Mouse (Mus musculus) hindbrain, postnatal 0 days (tissue): ENCODE measurements around the gene Tspan6. TPM values are rescaled to one million over a fixed set of nuclear protein-coding genes. Genes with fewer than 3 reads are reported as not detected.

Source experiments
- ATAC-seq: fragments of 200-750 bp; cut with Nextera tagmentation; 2 replicates; pipeline ENCODE4 v1.8.0; 2017; ENCODE audit warnings: mild to moderate bottlenecking, moderate TSS enrichment, moderate library complexity
- DNase-seq: peaks from one replicate; pipeline ENCODE4 v3.0.0-alpha.2; 2015; ENCODE audit warnings: low spot score
- H3K27ac ChIP-seq: fragments of 300-500 bp; sonication (generic); 2 replicates; pipeline ENCODE4 v1.5.1; 2014; ENCODE audit warnings: mild to moderate bottlenecking
- H3K27me3 ChIP-seq: fragments of 300-500 bp; sonication (generic); 2 replicates; pipeline ENCODE4 v1.6.1; 2014; ENCODE audit warnings: low read length, mixed read lengths; ENCODE audit not compliant: insufficient read depth
- H3K36me3 ChIP-seq: fragments of 300-500 bp; sonication (generic); 2 replicates; pipeline ENCODE4 v1.6.1; 2014; ENCODE audit warnings: low read length, mixed read lengths; ENCODE audit not compliant: insufficient read depth
- H3K4me1 ChIP-seq: fragments of 300-500 bp; sonication (generic); 2 replicates; pipeline ENCODE4 v1.6.1; 2014; ENCODE audit warnings: antibody characterized with exemption, low read length, mixed read lengths; ENCODE audit not compliant: insufficient read depth
- H3K4me2 ChIP-seq: fragments of 300-500 bp; sonication (generic); 2 replicates; pipeline ENCODE4 v1.6.1; 2014; ENCODE audit warnings: low read depth, mild to moderate bottlenecking, low read length, moderate library complexity, mixed read lengths
- H3K4me3 ChIP-seq: fragments of 300-500 bp; sonication (generic); 2 replicates; pipeline ENCODE4 v1.5.1; 2014; ENCODE audit warnings: low read length
- H3K9ac ChIP-seq: fragments of 300-500 bp; sonication (generic); replicated peaks from 2 replicates; pipeline ENCODE4 v1.6.1; 2014; ENCODE audit warnings: mild to moderate bottlenecking, low read length, moderate library complexity, mixed read lengths
- H3K9me3 ChIP-seq: fragments of 300-500 bp; sonication (generic); 2 replicates; pipeline ENCODE4 v1.6.1; 2016; ENCODE audit warnings: low read length, mixed read lengths
- CTCF ChIP-seq: IDR thresholded peaks from 2 replicates; pipeline ENCODE4 v1.5.1; 2016; ENCODE audit warnings: antibody characterized with exemption, control low read depth, low read depth
- WGBS: fragments of 180-500 bp; shearing (Covaris S2); extraction: QIAGEN DNeasy Blood & Tissue Kit; methylation state at CpG from one replicate; pipeline ENCODE4 v1.1.7; 2014; 5-methylcytosine and 5-hydroxymethylcytosine counted together
- polyA plus RNA-seq: library from polyadenylated mRNA; unstranded; fragments of >200 nt; fragmentation: Nextera tagmentation; extraction: Ambion mirVana; gene quantifications from 2 replicates; pipeline ENCODE4 v1.2.1, GENCODE M21; 2015
- total RNA-seq: library from RNA; depleted of rRNA; stranded (reverse); fragments of >200 nt; gene quantifications from 2 replicates; pipeline ENCODE4 v1.2.3, GENCODE M21; 2014; rRNA removed

Tspan6 gene
- total and polyA plus RNA-seq, 2 experiments from 2014 or later, result 149 to 262 TPM

DNA sequence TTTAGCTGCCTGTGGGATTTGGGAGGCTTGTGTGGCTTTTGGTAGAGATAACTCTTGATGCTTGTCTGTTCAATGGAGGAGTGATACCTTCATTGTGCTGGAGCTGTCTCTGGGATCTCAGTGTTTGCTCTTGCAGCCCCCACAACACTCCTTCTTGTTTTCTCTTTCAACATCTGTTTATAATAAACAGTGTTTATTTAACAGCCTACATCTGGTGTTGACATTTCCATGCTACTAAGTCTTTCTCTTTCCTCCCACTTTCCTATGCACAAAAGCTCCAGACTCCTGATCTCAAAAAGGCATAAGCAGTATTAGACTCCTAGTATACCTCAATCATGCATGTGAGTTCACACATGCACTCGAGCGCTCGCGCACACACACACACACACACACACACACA lies 44.6 kb downstream of the Tspan6 start:
- Histone ChIP-seq H3K4me1 (no peaks in the 10 kb centered on the region), H3K27ac (no peak overlapping the region), H3K4me3 (no peak overlapping the region), H3K9me3 (no peaks in the 10 kb centered on the region), H3K4me2 (no peak overlapping the region), H3K27me3 (no peaks in the 10 kb centered on the region), H3K36me3 (no peaks in the 10 kb centered on the region), H3K9ac (no peak overlapping the region)
- DNase-seq, result no peak
- 94% methylated on average over 4 of the region's 4 CpGs for WGBS
- no peak for TF ChIP-seq CTCF
- ATAC-seq, result no peak

DNA sequence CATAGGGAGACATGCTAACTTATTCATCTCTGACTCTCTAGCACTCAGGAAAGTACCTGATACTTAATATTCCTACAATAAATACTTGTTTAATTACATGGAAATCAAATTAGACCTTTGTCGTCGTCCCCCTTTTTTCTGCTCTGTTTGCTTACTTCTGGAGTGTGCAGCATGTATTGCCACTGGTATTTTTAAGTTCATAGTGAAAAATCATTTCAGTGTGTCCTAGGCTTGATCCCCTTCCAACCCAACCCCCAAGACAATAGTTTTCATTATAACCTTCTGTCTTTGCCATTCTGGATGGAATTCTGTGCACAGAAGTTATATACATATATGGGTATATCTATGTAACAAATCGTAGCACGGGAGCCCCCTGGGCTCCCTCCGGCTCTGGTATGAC lies 47.5 kb downstream of the Tspan6 start, which contains the start of gene Tnmd:
Gene Tnmd (plus strand): TSS at position 301 of the 400 bp plus-strand sequence.
- H3K4me1 ChIP-seq, result no peaks in the 10 kb centered on the region
- no peak for TF ChIP-seq CTCF
- no peaks in the 10 kb centered on the region for H3K27me3 ChIP-seq
- H3K9ac ChIP-seq, result no peak within 1 kb of the TSS
- no peak within 1 kb of the TSS for H3K27ac ChIP-seq
- H3K4me2 ChIP-seq, result no peak within 1 kb of the TSS
- 79% methylated on average over 5 of the region's 5 CpGs for WGBS
- no peaks in the 10 kb centered on the region for H3K36me3 ChIP-seq
- no peak for ATAC-seq
- no peaks in the 10 kb centered on the region for H3K9me3 ChIP-seq
- H3K4me3 ChIP-seq, result no peak within 1 kb of the TSS
- DNase-seq, result no peak

Other genes with a start within 250 kb of the Tspan6 start
- gene Pcdh19, start 209.4 kb downstream of the Tspan6 start, total RNA-seq, result 41.4 and 47.9 TPM in 2 replicates
- gene Pcdh19, start 209.4 kb downstream of the Tspan6 start, polyA plus RNA-seq, result 19.7 and 20.9 TPM in 2 replicates
- gene Tnmd, start 47.4 kb downstream of the Tspan6 start, total RNA-seq, result not detected in 2 replicates
- 1.1 and 1.2 TPM in 2 replicates for gene Tnmd, start 47.4 kb downstream of the Tspan6 start, polyA plus RNA-seq
- gene Srpx2, start 10.0 kb upstream of the Tspan6 start, total RNA-seq, result 1.7 and 2.3 TPM in 2 replicates
- 1.1 and 1.6 TPM in 2 replicates for gene Srpx2, start 10.0 kb upstream of the Tspan6 start, polyA plus RNA-seq
- gene Sytl4, start 83.4 kb upstream of the Tspan6 start, total RNA-seq, result 0.89 and 1.9 TPM in 2 replicates
- 0.46 and 0.91 TPM in 2 replicates for gene Sytl4, start 83.4 kb upstream of the Tspan6 start, polyA plus RNA-seq
- gene Cstf2, start 160.8 kb upstream of the Tspan6 start, total RNA-seq, result 86.0 and 99.2 TPM in 2 replicates
- 49.5 and 49.6 TPM in 2 replicates for gene Cstf2, start 160.8 kb upstream of the Tspan6 start, polyA plus RNA-seq